Mouse (Mus musculus) midbrain, embryonic 13.5 days (tissue): ENCODE data around the gene Scgb1a1. TPM values are rescaled to one million over a fixed set of nuclear protein-coding genes. Genes with fewer than 3 reads are reported as not detected.

Source experiments
- ATAC-seq: fragments of 200-750 bp; cut with Nextera tagmentation; 2 replicates; pipeline ENCODE4 v1.8.0; 2017; ENCODE audit warnings: mild to moderate bottlenecking, moderate TSS enrichment, moderate library complexity
- H3K27ac ChIP-seq: fragments of 300-500 bp; sonication (generic); 2 replicates; pipeline ENCODE4 v1.5.1; 2015; ENCODE audit warnings: inconsistent platforms, mild to moderate bottlenecking, moderate library complexity
- H3K27me3 ChIP-seq: fragments of 300-500 bp; sonication (generic); 2 replicates; pipeline ENCODE4 v1.6.1; 2015; ENCODE audit warnings: mild to moderate bottlenecking, inconsistent platforms
- H3K36me3 ChIP-seq: fragments of 300-500 bp; sonication (generic); 2 replicates; pipeline ENCODE4 v1.6.1; 2015; ENCODE audit warnings: mild to moderate bottlenecking, inconsistent platforms
- H3K4me1 ChIP-seq: fragments of 300-500 bp; sonication (generic); replicated peaks from 2 replicates; pipeline ENCODE4 v1.6.1; 2015; ENCODE audit warnings: inconsistent platforms
- H3K4me2 ChIP-seq: fragments of 300-500 bp; sonication (generic); replicated peaks from 2 replicates; pipeline ENCODE4 v1.6.1; 2015; ENCODE audit warnings: moderate library complexity, mild to moderate bottlenecking, inconsistent platforms
- H3K4me3 ChIP-seq: fragments of 300-500 bp; sonication (generic); replicated peaks from 2 replicates; pipeline ENCODE4 v1.5.1; 2015; ENCODE audit warnings: mild to moderate bottlenecking, inconsistent platforms
- H3K9ac ChIP-seq: fragments of 300-500 bp; sonication (generic); replicated peaks from 2 replicates; pipeline ENCODE4 v1.6.1; 2015; ENCODE audit warnings: mild to moderate bottlenecking, inconsistent platforms
- H3K9me3 ChIP-seq: fragments of 300-500 bp; sonication (generic); 2 replicates; pipeline ENCODE4 v1.6.1; 2016; ENCODE audit warnings: mild to moderate bottlenecking, inconsistent platforms
- WGBS: fragments of 180-500 bp; shearing (Covaris S2); methylation state at CpG from one replicate; pipeline ENCODE4 v1.1.7; 2015; 5-methylcytosine and 5-hydroxymethylcytosine counted together
- polyA plus RNA-seq: library from polyadenylated mRNA; unstranded; fragments of >200 nt; fragmentation: Nextera tagmentation; extraction: Ambion mirVana; gene quantifications from 2 replicates; pipeline ENCODE4 v1.2.1, GENCODE M21; 2015

Scgb1a1 gene
- polyA plus RNA-seq, 1 experiment from 2014 or later = not detected

- ATAC-seq = no peak
- H3K4me2 ChIP-seq = no peak overlapping the region
- 78% methylated on average over 8 of the region's 8 CpGs for WGBS
- peaks cover 28% of the 10 kb centered on the region for H3K36me3 ChIP-seq
- H3K27me3 ChIP-seq = no peaks in the 10 kb centered on the region
- no peak overlapping the region for H3K4me3 ChIP-seq
- no peaks in the 10 kb centered on the region for H3K9me3 ChIP-seq
- H3K9ac ChIP-seq = no peak overlapping the region
- no peaks in the 10 kb centered on the region for H3K4me1 ChIP-seq
- H3K27ac ChIP-seq = no peak overlapping the region
Observed at GRCm38 (mm10) chr19:9112043-9112442, 24.3 kb upstream of the Scgb1a1 start.

- peak; percentile 91 for ATAC-seq
- no peak overlapping the region for H3K9ac ChIP-seq
- no peak overlapping the region for H3K4me3 ChIP-seq
- no peaks in the 10 kb centered on the region for H3K9me3 ChIP-seq
- H3K4me2 ChIP-seq = no peak overlapping the region
- no peaks in the 10 kb centered on the region for H3K4me1 ChIP-seq
- H3K27ac ChIP-seq = no peak overlapping the region
- WGBS = 60% methylated on average over 4 of the region's 4 CpGs
- H3K36me3 ChIP-seq = peaks cover 19% of the 10 kb centered on the region
- no peaks in the 10 kb centered on the region for H3K27me3 ChIP-seq
Observed at GRCm38 (mm10) chr19:9110182-9110869, 22.6 kb upstream of the Scgb1a1 start.

GRCm38 (mm10) chr19:9108536-9108935, 20.8 kb upstream of the Scgb1a1 start:
- Histone ChIP-seq H3K36me3 (peaks cover 9% of the 10 kb centered on the region; the same call in 1 of the 2 replicates), H3K9me3 (no peaks in the 10 kb centered on the region), H3K9ac (no peak overlapping the region), H3K4me2 (no peak overlapping the region), H3K4me3 (no peak overlapping the region), H3K4me1 (no peaks in the 10 kb centered on the region), H3K27ac (no peak overlapping the region), H3K27me3 (no peaks in the 10 kb centered on the region)
- WGBS = 98% methylated on average over 1 of the region's 1 CpGs
- ATAC-seq = no peak

GRCm38 (mm10) chr19:9107379-9107755, 19.6 kb upstream of the Scgb1a1 start:
- no peaks in the 10 kb centered on the region for H3K4me1 ChIP-seq
- no peak for ATAC-seq
- H3K27me3 ChIP-seq = no peaks in the 10 kb centered on the region
- H3K4me3 ChIP-seq = no peak overlapping the region
- H3K36me3 ChIP-seq = no peaks in the 10 kb centered on the region
- whole genome bisulfite sequencing = 85% methylated on average over 1 of the region's 1 CpGs
- no peak overlapping the region for H3K9ac ChIP-seq
- H3K9me3 ChIP-seq = no peaks in the 10 kb centered on the region
- H3K27ac ChIP-seq = no peak overlapping the region
- H3K4me2 ChIP-seq = no peak overlapping the region

- no peaks in the 10 kb centered on the region for H3K4me1 ChIP-seq
- H3K4me3 ChIP-seq = no peak overlapping the region
- no peaks in the 10 kb centered on the region for H3K27me3 ChIP-seq
- ATAC-seq = no peak
- H3K27ac ChIP-seq = no peak overlapping the region
- no peak overlapping the region for H3K4me2 ChIP-seq
- H3K9me3 ChIP-seq = no peaks in the 10 kb centered on the region
- 62% methylated on average over 4 of the region's 4 CpGs for WGBS
- no peaks in the 10 kb centered on the region for H3K36me3 ChIP-seq
- no peak overlapping the region for H3K9ac ChIP-seq
Observed at GRCm38 (mm10) chr19:9106751-9107378, 19.1 kb upstream of the Scgb1a1 start.

GRCm38 (mm10) chr19:9106096-9106495, 18.3 kb upstream of the Scgb1a1 start:
- no peak overlapping the region for H3K27ac ChIP-seq
- no peak for ATAC-seq
- H3K4me3 ChIP-seq = no peak overlapping the region
- H3K36me3 ChIP-seq = no peaks in the 10 kb centered on the region
- H3K9me3 ChIP-seq = no peaks in the 10 kb centered on the region
- whole genome bisulfite sequencing = 74% methylated on average over 5 of the region's 5 CpGs
- no peak overlapping the region for H3K4me2 ChIP-seq
- no peak overlapping the region for H3K9ac ChIP-seq
- no peaks in the 10 kb centered on the region for H3K4me1 ChIP-seq
- no peaks in the 10 kb centered on the region for H3K27me3 ChIP-seq

- Histone ChIP-seq H3K4me3 (no peak overlapping the region), H3K9ac (no peak overlapping the region), H3K27me3 (no peaks in the 10 kb centered on the region), H3K36me3 (no peaks in the 10 kb centered on the region), H3K4me1 (no peaks in the 10 kb centered on the region), H3K4me2 (no peak overlapping the region), H3K27ac (no peak overlapping the region), H3K9me3 (no peaks in the 10 kb centered on the region)
- no peak for ATAC-seq
- WGBS = 72% methylated on average over 3 of the region's 3 CpGs
Observed at GRCm38 (mm10) chr19:9105101-9105685, 17.4 kb upstream of the Scgb1a1 start.

GRCm38 (mm10) chr19:9103986-9104385, 16.2 kb upstream of the Scgb1a1 start:
- Histone ChIP-seq H3K36me3 (no peaks in the 10 kb centered on the region), H3K4me2 (no peak overlapping the region), H3K4me3 (no peak overlapping the region), H3K9ac (no peak overlapping the region), H3K4me1 (no peaks in the 10 kb centered on the region), H3K27ac (no peak overlapping the region), H3K9me3 (no peaks in the 10 kb centered on the region), H3K27me3 (no peaks in the 10 kb centered on the region)
- no peak for ATAC-seq
- 71% methylated on average over 4 of the region's 4 CpGs for WGBS

GRCm38 (mm10) chr19:9101062-9101457, 13.3 kb upstream of the Scgb1a1 start:
- Histone ChIP-seq H3K27ac (no peak overlapping the region), H3K4me1 (no peaks in the 10 kb centered on the region), H3K9ac (no peak overlapping the region), H3K27me3 (no peaks in the 10 kb centered on the region), H3K4me2 (no peak overlapping the region), H3K36me3 (no peaks in the 10 kb centered on the region), H3K4me3 (no peak overlapping the region), H3K9me3 (no peaks in the 10 kb centered on the region)
- 63% methylated on average over 2 of the region's 2 CpGs for WGBS
- ATAC-seq = no peak

GRCm38 (mm10) chr19:9100297-9101061, 12.7 kb upstream of the Scgb1a1 start:
- 86% methylated on average over 17 of the region's 17 CpGs for WGBS
- no peak overlapping the region for H3K27ac ChIP-seq
- H3K4me1 ChIP-seq = no peaks in the 10 kb centered on the region
- H3K36me3 ChIP-seq = no peaks in the 10 kb centered on the region
- no peaks in the 10 kb centered on the region for H3K9me3 ChIP-seq
- H3K4me2 ChIP-seq = no peak overlapping the region
- H3K27me3 ChIP-seq = no peaks in the 10 kb centered on the region
- no peak for ATAC-seq
- H3K4me3 ChIP-seq = no peak overlapping the region
- no peak overlapping the region for H3K9ac ChIP-seq

- no peaks in the 10 kb centered on the region for H3K27me3 ChIP-seq
- H3K4me3 ChIP-seq = no peak overlapping the region
- no peak overlapping the region for H3K27ac ChIP-seq
- H3K9me3 ChIP-seq = no peaks in the 10 kb centered on the region
- 88% methylated on average over 8 of the region's 8 CpGs for WGBS
- H3K4me1 ChIP-seq = no peaks in the 10 kb centered on the region
- H3K36me3 ChIP-seq = no peaks in the 10 kb centered on the region
- no peak overlapping the region for H3K9ac ChIP-seq
- no peak for ATAC-seq
- H3K4me2 ChIP-seq = no peak overlapping the region
Observed at GRCm38 (mm10) chr19:9099751-9100150, 12.0 kb upstream of the Scgb1a1 start.

GRCm38 (mm10) chr19:9097441-9097840, 9.7 kb upstream of the Scgb1a1 start:
- no peaks in the 10 kb centered on the region for H3K36me3 ChIP-seq
- H3K27ac ChIP-seq = no peak overlapping the region
- no peak for ATAC-seq
- H3K27me3 ChIP-seq = no peaks in the 10 kb centered on the region
- 86% methylated on average over 13 of the region's 13 CpGs for WGBS
- H3K4me2 ChIP-seq = no peak overlapping the region
- no peaks in the 10 kb centered on the region for H3K4me1 ChIP-seq
- no peaks in the 10 kb centered on the region for H3K9me3 ChIP-seq
- no peak overlapping the region for H3K9ac ChIP-seq
- H3K4me3 ChIP-seq = no peak overlapping the region
